Mouse (Mus musculus) left cerebral cortex, adult 9 months (tissue): ENCODE data around the gene Pdzd2.

ENCODE experiments used
- DNase-seq, 2 experiments: peaks; one replicate each; pipeline ENCODE4 v3.0.0; 2022; ENCODE audit warnings: low spot score in 2 of 2

The Pdzd2 gene

GRCm38 (mm10) chr15:12667760-12668520, 71.8 kb downstream of the Pdzd2 start:
- no peak for DNase-seq

DNA sequence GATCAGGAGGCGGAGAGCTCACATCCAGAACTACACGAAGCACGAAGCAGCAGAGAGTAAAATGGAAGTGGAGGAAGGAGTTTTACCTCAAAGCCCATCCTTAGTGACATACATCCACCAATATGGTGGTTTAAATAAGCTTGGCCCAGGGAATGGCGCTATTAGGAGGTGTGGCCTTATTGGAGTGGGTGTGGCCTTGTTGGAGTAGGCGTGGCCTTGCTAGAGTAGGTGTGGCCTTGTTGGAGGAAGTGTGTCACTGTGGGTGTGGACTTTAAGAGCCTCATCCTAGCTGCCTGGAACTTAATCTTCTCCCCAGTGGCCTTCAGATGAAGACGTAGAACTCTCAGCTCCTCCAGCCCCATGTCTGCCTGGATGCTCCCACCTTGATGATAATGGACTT, 73.8 kb downstream of the Pdzd2 start:
- DNase-seq: no peak

DNA sequence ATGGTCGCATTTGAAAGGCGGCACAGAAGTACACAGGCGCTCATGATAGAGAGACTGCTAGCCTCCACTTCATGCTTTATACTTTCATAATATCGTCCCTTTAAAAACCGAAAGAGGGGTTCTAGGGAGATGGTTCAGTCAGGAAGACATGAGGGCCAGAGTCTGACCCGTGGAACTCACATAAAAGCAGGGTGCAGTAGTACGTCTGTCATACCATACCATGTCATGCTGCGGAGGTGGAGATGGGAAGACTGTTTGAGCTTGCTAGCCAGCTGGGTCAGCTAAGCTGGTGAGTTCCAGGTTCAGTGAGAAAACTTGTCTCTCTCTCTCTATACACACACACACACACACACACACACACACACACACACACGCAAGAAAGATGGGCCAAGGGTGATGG, 76.4 kb downstream of the Pdzd2 start:
- DNase-seq: no peak

DNA sequence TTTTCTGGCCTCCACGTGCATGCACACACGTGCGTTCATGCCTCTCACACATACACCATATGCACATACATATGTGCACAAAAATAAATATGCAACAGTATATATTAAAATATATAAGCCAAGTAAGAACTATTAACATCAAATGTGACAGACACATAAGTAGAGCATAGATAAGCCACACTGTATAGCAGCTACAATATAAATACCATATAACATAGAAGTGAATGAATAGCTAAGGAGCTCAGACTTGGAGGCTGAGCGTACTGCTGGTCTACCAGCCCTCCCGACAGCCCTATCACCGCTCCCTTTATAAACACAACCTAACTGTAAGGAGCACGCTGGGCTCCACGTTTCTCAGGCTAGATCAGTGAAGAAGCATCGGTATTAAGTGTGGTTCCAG, 79.4 kb downstream of the Pdzd2 start:
- no peak for DNase-seq

GRCm38 (mm10) chr15:12655959-12656662, 83.6 kb downstream of the Pdzd2 start:
- DNase-seq: no peak

DNA sequence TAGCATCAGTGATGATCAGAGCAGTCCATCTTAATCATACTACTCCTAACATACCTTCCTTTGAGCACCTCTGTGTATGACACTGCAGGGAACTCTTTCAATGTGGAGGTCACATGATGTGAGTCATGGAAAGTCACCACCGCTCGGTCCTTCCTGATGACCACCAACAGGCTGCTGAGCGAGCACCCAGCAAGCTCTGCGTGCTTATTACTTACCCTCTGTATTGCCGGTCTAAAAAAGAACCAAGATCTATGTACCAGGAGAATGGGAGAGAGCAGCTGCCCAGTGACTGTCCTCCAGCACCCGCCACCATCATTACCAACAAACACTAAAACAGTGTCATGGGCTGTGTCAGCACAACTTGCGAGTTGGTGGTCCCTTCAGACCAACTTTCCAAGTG, 84.4 kb downstream of the Pdzd2 start:
- no peak for DNase-seq

DNA sequence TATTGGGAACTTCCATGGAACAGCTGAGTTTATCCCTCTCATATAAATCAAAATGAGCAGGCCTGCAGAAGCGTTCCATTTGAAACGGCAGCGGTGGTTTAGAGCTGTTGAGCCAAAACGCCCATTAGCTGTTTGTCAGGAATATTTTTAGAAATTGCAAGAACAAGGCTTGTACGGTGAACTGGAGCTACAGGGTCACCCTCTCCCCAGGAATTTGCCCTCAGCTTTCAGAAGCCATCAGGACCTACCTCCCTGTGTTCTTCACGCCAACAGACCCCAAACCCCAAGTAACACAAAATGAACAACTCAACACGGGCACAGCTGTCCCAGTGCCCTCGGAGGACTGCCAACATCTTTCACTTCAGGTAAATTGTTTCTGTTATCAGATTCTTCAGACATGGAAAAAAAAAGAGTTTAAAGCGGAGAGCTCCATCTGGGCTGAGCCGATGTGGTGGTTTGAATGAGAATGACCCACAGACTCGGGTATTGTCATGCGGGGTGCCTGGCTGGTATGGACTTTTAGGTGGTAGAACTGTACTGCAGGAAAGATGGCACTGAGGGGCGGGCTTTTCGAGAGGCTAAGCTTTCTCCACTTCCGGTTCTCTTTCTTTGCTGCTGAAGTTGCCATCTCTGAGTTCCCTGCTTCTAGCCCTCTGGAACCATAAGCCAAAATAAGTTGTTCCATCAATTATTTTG, 87.2 kb downstream of the Pdzd2 start:
- no peak for DNase-seq

- DNase-seq: no peak
Observed at GRCm38 (mm10) chr15:12650236-12650635, 89.5 kb downstream of the Pdzd2 start.

DNA sequence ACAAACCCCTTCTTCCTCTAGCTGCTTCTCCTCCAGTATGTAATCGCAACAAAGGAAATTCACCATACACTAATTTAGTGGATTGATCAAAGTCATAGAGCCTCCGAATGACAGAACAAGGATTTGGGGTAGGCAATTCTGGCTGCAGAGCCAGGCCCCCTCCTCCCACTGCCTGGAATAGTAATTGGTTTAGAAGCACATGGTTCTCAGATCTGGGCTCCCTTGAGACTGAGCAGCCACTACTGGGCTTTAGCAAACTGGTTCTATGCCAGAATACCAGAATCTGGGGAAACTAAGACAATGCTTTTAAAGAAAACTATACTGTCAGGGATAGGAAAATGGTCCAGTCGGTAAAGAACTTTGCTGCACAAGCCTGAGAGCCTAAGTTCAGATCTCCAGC, 90.0 kb downstream of the Pdzd2 start:
- DNase-seq: no peak

DNA sequence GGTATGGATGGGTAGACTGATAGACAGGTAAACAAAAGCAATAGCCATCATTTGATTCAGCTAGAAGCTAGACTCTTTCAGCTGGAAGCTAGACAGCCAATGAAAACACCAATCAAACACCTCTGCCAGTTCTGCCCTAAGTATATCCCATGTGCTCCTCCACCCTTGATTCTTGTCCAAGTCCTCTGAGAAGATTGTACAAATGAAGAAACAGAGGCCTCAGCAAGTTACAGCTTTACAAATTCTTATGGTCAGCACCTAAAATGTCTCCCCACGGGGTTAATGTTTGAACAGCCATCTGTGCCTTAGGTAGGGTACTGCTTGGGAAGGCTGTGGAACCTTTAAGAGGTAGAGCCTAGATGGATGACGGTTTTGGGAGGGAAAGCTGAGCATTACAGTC, 90.6 kb downstream of the Pdzd2 start:
- no peak for DNase-seq

- DNase-seq: peak; percentile 30 to 72
Observed at GRCm38 (mm10) chr15:12640755-12641154, 99.0 kb downstream of the Pdzd2 start.

- DNase-seq: no peak
Observed at GRCm38 (mm10) chr15:12639776-12640175, 99.9 kb downstream of the Pdzd2 start.

DNA sequence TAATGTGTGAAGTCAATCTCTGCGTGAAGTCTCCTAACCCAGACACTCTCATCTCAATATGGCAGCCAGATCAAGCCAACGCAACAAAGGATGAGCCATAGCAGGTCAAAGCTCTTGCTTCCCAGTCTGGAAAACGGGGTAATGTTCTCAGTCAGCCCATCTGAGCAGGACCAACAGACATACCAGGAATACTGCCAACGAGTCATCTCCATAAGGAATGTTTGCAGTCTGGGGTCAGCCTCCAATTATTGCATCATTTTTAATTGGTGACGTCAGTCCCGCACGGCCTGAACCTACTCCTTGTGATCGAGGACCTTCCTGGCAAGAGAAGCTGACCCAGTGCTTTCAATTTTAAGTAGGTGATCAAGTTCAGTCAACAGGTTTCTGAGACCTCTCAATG, 100.5 kb downstream of the Pdzd2 start:
- no peak for DNase-seq

DNA sequence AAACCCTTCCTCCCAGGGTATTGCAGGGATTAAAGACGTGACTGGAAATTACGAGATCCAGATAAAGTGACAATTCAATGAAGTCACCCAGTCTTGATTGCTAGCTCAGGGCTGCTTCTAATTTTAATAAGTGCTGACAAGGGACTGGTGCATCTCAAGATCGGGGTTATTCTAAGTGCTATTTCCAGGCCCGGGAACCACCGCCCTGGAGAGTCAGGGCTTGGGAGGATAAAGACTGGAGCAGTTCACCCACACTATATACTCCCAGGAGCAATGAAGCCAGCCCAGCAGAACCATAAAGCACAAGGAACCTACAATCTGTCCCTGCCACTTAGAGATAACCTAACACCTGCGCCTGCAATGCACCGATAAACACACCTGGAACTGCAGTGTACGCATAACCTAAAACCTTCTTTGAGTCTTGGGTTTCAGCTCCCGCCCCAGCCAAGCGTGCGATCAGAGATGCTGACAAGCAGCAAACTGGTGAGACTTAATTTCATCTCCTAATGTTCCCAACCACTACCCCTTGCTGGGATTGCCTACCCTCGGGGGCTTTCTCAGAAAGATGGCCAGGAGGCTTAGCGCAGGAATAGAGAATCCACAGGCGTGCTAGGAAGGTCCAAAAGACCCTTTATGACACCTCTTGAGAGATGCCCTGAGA, 101.2 kb downstream of the Pdzd2 start:
- no peak for DNase-seq

- DNase-seq: no peak
Observed at GRCm38 (mm10) chr15:12637511-12637910, 102.2 kb downstream of the Pdzd2 start.

DNA sequence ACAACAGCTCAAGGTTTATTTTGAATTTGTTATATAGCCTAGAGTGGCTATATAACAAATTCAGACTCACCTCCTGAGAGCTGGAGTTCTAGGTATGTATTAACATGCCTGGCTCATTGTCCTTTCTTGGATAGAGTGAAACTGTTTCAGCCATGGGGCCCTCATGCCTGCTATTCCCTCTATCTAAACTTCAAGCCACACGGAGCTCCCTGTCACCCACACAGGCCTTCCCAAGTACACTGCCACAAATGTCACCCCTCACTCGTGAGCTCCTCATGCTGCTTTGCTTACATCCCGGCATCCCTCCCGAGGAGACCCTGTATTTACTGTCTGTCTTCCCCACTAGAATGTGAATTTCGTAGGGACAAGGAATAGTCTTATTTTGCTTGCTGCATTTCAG, 103.3 kb downstream of the Pdzd2 start:
- DNase-seq: no peak

DNA sequence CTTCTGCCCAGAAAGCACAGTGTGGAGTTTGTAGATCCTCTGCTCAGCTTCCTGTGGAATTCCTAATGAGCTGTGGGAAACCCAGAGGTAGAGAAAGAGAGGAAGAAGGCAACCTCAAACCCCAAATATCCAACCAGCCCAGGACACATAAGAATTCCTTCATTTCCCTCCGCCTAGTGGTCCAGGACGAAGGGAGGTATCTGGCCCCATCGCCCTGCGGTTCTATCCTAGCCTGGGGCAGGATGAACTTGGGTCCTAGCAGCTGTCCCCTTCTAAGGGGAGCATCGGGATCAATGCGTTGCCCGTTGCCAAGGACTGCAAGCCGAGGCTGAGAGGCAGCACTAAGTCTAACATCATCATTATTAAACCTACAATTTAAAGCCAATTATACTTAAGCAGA, 104.8 kb downstream of the Pdzd2 start:
- DNase-seq: no peak

DNA sequence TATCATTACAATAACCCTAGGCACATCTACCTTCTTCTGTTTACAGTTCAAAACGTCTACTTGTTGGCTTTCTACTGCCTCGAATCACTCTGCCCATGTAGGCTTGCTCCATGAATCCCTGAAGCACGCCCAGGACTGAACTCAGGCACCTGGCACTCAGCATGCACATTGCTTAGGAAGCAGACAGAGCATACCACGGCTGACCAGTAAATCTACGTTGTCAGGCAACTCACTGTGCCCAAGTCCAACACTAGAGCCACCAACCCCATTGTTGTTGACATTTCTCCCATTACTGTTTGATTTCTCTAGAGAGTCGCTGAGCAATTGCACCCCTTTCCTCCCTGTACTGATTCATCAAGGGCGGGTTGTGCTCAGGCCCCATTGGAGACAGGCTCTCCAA, 110.6 kb downstream of the Pdzd2 start:
- no peak for DNase-seq

DNA sequence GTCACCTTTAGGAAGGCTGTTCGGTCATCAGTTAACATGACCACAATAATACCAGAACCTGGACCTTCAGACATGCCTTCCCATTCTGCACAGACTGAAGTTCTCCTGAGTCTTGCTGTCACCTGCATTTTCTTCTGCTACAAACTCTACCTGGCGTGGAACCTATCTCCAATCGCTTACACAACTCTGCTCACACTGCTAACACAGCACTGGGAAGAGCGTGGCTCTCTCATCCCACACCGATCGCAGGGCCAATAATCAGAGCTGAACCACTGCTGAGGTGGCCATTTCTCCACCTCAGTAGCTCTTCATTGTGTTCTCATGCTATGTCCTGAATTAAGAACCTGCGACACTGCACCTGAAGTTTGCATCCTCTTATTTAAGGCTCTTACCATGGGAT, 111.3 kb downstream of the Pdzd2 start:
- no peak for DNase-seq

- DNase-seq: no peak
Observed at GRCm38 (mm10) chr15:12626930-12627329, 112.8 kb downstream of the Pdzd2 start.

GRCm38 (mm10) chr15:12626166-12626565, 113.6 kb downstream of the Pdzd2 start:
- no peak for DNase-seq

DNA sequence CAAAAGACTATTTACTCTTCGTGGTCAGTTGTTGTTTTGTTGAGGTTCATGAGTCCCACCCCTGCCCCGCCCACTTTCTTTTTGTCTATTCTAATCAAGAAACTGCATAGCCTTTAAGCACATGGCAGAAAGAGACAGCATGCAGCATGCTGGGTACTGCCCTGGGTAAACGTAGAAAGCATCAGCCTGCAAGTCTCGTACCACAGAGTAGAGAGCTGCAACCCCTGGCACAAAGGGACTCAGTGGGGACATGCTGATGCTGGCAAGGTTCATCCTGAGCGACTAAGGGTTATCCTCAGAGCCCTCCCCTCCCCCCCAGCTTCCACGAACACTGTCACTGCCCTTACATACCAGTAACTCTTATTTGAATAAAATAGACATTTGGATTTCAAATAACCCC, 114.2 kb downstream of the Pdzd2 start:
- DNase-seq: no peak
